Mouse (Mus musculus): ENCODE results near the gene Kcnc1.

DNA sequence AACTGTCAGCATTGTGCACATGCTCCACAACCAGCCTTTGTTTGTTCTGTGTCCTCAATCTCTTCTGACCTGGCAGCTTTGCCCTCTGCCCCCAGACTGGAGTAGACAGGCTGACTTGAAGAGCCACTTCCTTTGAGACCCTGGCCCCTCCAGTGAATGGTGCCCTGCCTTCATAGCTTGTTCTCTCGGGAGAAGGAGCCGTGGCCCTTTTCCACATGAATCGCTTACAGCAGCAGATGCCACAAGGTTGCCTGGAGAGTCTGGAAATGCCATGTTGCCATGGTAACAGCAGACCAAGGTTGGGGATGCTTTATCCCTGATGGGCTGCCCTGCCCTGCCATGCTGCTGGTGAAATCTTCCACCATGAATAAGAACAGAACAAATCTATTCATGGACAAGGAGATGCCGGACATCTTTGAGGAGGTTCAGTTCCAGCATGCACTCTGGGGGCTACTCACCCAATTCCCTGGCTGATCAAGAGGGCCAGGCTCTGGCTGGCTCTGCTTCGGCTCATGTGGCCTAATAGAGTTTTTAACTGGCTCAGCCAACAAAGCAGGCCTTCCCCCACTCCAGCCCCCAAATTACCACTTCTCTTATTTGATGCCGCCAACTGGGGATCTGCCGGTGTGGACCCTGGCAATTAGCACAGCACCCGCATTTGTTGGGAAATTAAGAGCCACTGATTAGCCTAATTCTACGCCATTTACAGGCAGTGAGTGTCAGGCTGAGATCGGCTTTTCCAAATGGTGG is 57.8 kb downstream of the Kcnc1 start:
- TF ChIP-seq GATA1 (IDR thresholded peaks at IDR 0.05; ENCODE audit: borderline replicate concordance, low read length) (no peak), FLI1 (IDR thresholded peaks at IDR 0.05; ENCODE audit: low read length) (no peak)

All from megakaryocyte, embryonic 14.5 days (primary cell).